Mouse (Mus musculus) ES-E14 (cell line): ENCODE results near the gene Ano2.

Source experiments
- MAFK ChIP-seq: IDR thresholded peaks from 2 replicates; pipeline ENCODE4 v1.6.1; 2014; ENCODE audit warnings: mild to moderate bottlenecking, low read depth, low read length, inconsistent platforms; ENCODE audit not compliant: insufficient read depth
- ZC3H11A ChIP-seq: IDR thresholded peaks from 2 replicates; pipeline ENCODE4 v1.6.1; 2012; ENCODE audit warnings: low read depth, mild to moderate bottlenecking, inconsistent platforms, low read length, borderline replicate concordance
- ZNF384 ChIP-seq: IDR thresholded peaks from 2 replicates; pipeline ENCODE4 v1.6.1; 2012; ENCODE audit warnings: low read depth, low read length, inconsistent platforms

DNA sequence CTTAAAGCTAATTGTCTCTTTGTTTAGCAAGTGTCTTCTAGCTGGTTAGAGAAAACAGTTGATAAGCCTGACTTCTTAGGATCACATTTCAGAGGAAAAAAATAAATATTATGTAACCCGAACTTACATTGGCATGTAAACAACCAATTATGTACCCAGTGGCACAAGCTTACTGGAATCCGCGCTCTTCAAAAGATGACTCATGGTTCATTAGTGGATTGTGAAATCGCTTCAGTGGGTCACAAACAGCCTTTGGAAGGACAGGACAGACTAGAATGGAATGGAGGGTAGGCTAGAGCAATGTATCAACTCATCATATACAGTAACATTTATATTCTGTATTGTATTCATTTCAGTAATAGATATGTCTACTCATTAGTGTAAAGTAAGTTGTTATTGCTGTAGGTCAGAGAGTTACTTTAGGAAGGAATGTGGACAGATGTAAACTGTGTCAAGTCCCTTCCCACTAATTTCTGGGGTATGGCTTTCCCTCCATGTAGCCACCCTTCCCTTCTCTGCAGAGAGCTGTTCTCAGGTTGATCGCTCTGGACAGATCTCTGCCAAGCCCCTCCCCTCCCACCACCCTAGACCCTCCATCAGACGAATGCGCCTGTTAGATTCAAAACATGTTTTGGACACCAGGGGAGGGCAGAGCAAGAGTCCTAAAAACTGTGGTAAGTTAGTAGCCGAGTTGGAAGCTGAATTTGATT lies 343.6 kb downstream of the Ano2 start:
- TF ChIP-seq MAFK (no peak), ZNF384 (no peak), ZC3H11A (no peak)
